Mouse (Mus musculus): ENCODE measurements at regions not wholly inside any gene's neighbourhood (a gene's known extent, or its start where the extent isn't known, plus 50 kb on each side); places are given as distances from the start of the nearest gene placed in this dataset.

GRCm38 (mm10) chr14:99605351-99606100 lies 307.0 kb downstream of the Klf5 start:
- intact Hi-C loops (cut with DNase I) = no loop called here
- DNase-seq = no peak

- intact Hi-C loops (cut with DNase I) = no loop called here
- DNase-seq = no peak
Measured at GRCm38 (mm10) chr14:99609003-99609402, 310.5 kb downstream of the Klf5 start.

GRCm38 (mm10) chr14:99611435-99611834 lies 312.9 kb downstream of the Klf5 start:
- no peak for DNase-seq
- intact Hi-C loops (cut with DNase I) = no loop called here

- no peak for DNase-seq
- intact Hi-C loops (cut with DNase I) = no loop called here
Measured at GRCm38 (mm10) chr14:99612114-99612513, 313.6 kb downstream of the Klf5 start.

GRCm38 (mm10) chr14:99614748-99615147 lies 316.3 kb downstream of the Klf5 start:
- no peak for DNase-seq
- intact Hi-C loops (cut with DNase I) = no loop called here

- no peak for DNase-seq
- intact Hi-C loops (cut with DNase I) = no loop called here
Measured at GRCm38 (mm10) chr14:99616655-99617335, 318.3 kb downstream of the Klf5 start.

GRCm38 (mm10) chr14:99617374-99617773 lies 318.9 kb downstream of the Klf5 start:
- DNase-seq = no peak
- intact Hi-C loops (cut with DNase I) = no loop called here

- DNase-seq = no peak
- intact Hi-C loops (cut with DNase I) = no loop called here
Measured at GRCm38 (mm10) chr14:99621538-99621937, 323.0 kb downstream of the Klf5 start.

- intact Hi-C loops (cut with DNase I) = no loop called here
- no peak for DNase-seq
Measured at GRCm38 (mm10) chr14:99624380-99625327, 326.2 kb downstream of the Klf5 start.

- intact Hi-C loops (cut with DNase I) = no loop called here
- no peak for DNase-seq
Measured at GRCm38 (mm10) chr14:99627615-99628014, 329.1 kb downstream of the Klf5 start.

- intact Hi-C loops (cut with DNase I) = no loop called here
- no peak for DNase-seq
Measured at GRCm38 (mm10) chr14:99631092-99631491, 332.6 kb downstream of the Klf5 start.

GRCm38 (mm10) chr14:99632444-99632843 lies 334.0 kb downstream of the Klf5 start:
- intact Hi-C loops (cut with DNase I) = no loop called here
- DNase-seq = no peak

- no peak for DNase-seq
- intact Hi-C loops (cut with DNase I) = no loop called here
Measured at GRCm38 (mm10) chr14:99635556-99636150, 337.2 kb downstream of the Klf5 start.

- DNase-seq = no peak
- intact Hi-C loops (cut with DNase I) = no loop called here
Measured at GRCm38 (mm10) chr14:99641475-99642453, 343.3 kb downstream of the Klf5 start.

GRCm38 (mm10) chr14:99646323-99646722 lies 347.8 kb downstream of the Klf5 start:
- no peak for DNase-seq
- intact Hi-C loops (cut with DNase I) = no loop called here

GRCm38 (mm10) chr14:99674399-99674798 lies 375.9 kb downstream of the Klf5 start:
- intact Hi-C loops (cut with DNase I) = no loop called here
- DNase-seq = no peak

- DNase-seq = no peak
- intact Hi-C loops (cut with DNase I) = no loop called here
Measured at GRCm38 (mm10) chr14:99687062-99687806, 388.7 kb downstream of the Klf5 start.

- no peak for DNase-seq
- intact Hi-C loops (cut with DNase I) = no loop called here
Measured at GRCm38 (mm10) chr14:99688415-99688814, 389.9 kb downstream of the Klf5 start.

- intact Hi-C loops (cut with DNase I) = no loop called here
- DNase-seq = no peak
Measured at GRCm38 (mm10) chr14:99696301-99696700, 397.8 kb downstream of the Klf5 start.
